Mouse (Mus musculus): Measurements from ENCODE around the gene Klhl4. TPM values are rescaled to one million over a fixed set of nuclear protein-coding genes. Genes with fewer than 3 reads are reported as not detected.

Klhl4 gene
- 5.5 and 6.1 TPM in 2 replicates for polyA plus RNA-seq (2015; fragmentation: Nextera tagmentation; extraction: Ambion mirVana)

GRCm38 (mm10) chrX:114473782-114474731 lies at the start of gene Klhl4:
Klhl4 (plus strand) TSS chrX:114474333.
- Histone ChIP-seq H3K27ac (replicated peaks) (no peak within 1 kb of the TSS), H3K27me3 (no peaks in the 10 kb centered on the region), H3K4me2 (peak within 1 kb of the TSS; percentile 45), H3K9ac (peak within 1 kb of the TSS; percentile 43), H3K36me3 (no peaks in the 10 kb centered on the region), H3K4me1 (replicated peaks) (no peaks in the 10 kb centered on the region), H3K9me3 (no peaks in the 10 kb centered on the region), H3K4me3 (peak within 1 kb of the TSS; percentile 30)
- ATAC-seq (ENCODE audit: low read depth) = peak; percentile 79; the same call in 1 of the 2 replicates
- 47% methylated on average over 14 of the region's 14 CpGs for WGBS

GRCm38 (mm10) chrX:114484153-114484552 lies 10.0 kb downstream of the Klhl4 start:
- Histone ChIP-seq H3K9ac (no peak overlapping the region), H3K27ac (replicated peaks) (no peak overlapping the region), H3K4me2 (no peak overlapping the region), H3K9me3 (no peaks in the 10 kb centered on the region), H3K36me3 (no peaks in the 10 kb centered on the region), H3K4me3 (no peak overlapping the region), H3K27me3 (no peaks in the 10 kb centered on the region), H3K4me1 (replicated peaks) (no peaks in the 10 kb centered on the region)
- no peak for ATAC-seq (ENCODE audit: low read depth)

GRCm38 (mm10) chrX:114486691-114487090 lies 12.6 kb downstream of the Klhl4 start:
- Histone ChIP-seq H3K9ac (no peak overlapping the region), H3K4me1 (replicated peaks) (no peaks in the 10 kb centered on the region), H3K27me3 (no peaks in the 10 kb centered on the region), H3K4me3 (no peak overlapping the region), H3K9me3 (no peaks in the 10 kb centered on the region), H3K36me3 (no peaks in the 10 kb centered on the region), H3K4me2 (no peak overlapping the region), H3K27ac (replicated peaks) (no peak overlapping the region)
- no peak for ATAC-seq (ENCODE audit: low read depth)

- 35% methylated on average over 3 of the region's 3 CpGs for WGBS
- no peaks in the 10 kb centered on the region for H3K27me3 ChIP-seq
- no peaks in the 10 kb centered on the region for H3K9me3 ChIP-seq
- H3K4me1 ChIP-seq (replicated peaks) = no peaks in the 10 kb centered on the region
- no peak for ATAC-seq (ENCODE audit: low read depth)
- no peak overlapping the region for H3K27ac ChIP-seq (replicated peaks)
- no peak overlapping the region for H3K4me3 ChIP-seq
- no peak overlapping the region for H3K9ac ChIP-seq
- no peaks in the 10 kb centered on the region for H3K36me3 ChIP-seq
- H3K4me2 ChIP-seq = no peak overlapping the region
Measured at GRCm38 (mm10) chrX:114558141-114558540, 84.0 kb downstream of the Klhl4 start.

- Histone ChIP-seq H3K27ac (replicated peaks) (no peak overlapping the region), H3K4me2 (no peak overlapping the region), H3K9ac (no peak overlapping the region), H3K9me3 (no peaks in the 10 kb centered on the region), H3K27me3 (no peaks in the 10 kb centered on the region), H3K36me3 (no peaks in the 10 kb centered on the region), H3K4me3 (no peak overlapping the region), H3K4me1 (replicated peaks) (no peaks in the 10 kb centered on the region)
- 58% methylated on average over 1 of the region's 1 CpGs for WGBS
- ATAC-seq (ENCODE audit: low read depth) = no peak
Measured at GRCm38 (mm10) chrX:114582311-114582710, 108.2 kb downstream of the Klhl4 start.
